In the genomic region with DNA sequence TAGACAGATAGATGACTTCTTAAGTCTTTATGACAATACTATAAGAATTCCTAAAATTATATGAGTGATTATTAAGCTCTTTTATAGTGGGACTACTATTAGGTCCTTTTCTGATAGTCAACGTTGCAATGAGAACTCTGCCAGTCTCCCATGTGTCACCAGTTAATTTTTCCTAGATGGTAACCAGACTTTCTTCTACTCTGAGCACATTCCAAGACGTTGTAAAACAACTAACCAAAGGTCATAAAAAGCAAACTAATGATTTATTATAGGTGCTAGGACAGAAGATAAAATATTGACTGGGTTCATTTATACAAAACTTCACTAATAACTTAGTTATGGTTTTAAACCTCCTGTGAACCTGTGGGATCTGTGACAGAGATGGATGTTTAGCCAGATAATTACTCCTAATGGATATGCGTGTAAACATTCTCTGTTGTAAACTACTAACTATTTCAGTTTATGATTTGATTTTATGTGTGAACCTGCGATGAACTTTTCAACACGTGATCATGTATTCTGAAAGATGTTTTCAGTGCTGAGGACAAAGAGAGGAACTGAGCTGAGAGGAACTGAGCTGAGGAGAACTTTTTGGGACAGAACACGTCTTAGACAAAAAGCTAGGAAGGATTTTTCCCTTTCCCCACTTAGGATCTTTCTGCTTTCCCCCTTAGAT, we compare ENCODE assay signal across 19 mouse cellular contexts.
"Had no signal": no experiment of that assay in that cellular context is flagged by ENCODE, and none has a peak within 500 bp of the region (broad histone marks: within the 10 kb centered on the region; RNA-seq: fewer than 3 reads in every experiment).

No protein-coding gene starts in this region.

- H3K36me3 ChIP-seq: lung, embryonic 15.5 days; midbrain, embryonic 13.5 days; midbrain, embryonic 15.5 days; neural tube, embryonic 12.5 days; stomach, embryonic 15.5 days had no signal

- H3K9ac ChIP-seq: liver, postnatal 0 days; lung, embryonic 15.5 days; midbrain, embryonic 13.5 days; midbrain, embryonic 15.5 days; neural tube, embryonic 12.5 days; stomach, embryonic 15.5 days had no signal

- H3K4me1 ChIP-seq: lung, embryonic 15.5 days; midbrain, embryonic 13.5 days; midbrain, embryonic 15.5 days; neural tube, embryonic 12.5 days; stomach, embryonic 15.5 days had no signal

- H3K27ac ChIP-seq: lung, embryonic 15.5 days; macrophage; midbrain, embryonic 13.5 days; midbrain, embryonic 15.5 days; neural tube, embryonic 12.5 days; stomach, embryonic 15.5 days; stomach, postnatal 0 days had no signal

- ATAC-seq: liver, postnatal 0 days; lung, postnatal 0 days; midbrain, embryonic 13.5 days; midbrain, embryonic 15.5 days had no signal

- H3K4me3 ChIP-seq: lung, embryonic 15.5 days; megakaryocyte, embryonic 14.5 days; midbrain, embryonic 13.5 days; midbrain, embryonic 15.5 days; neural tube, embryonic 12.5 days; stomach, embryonic 15.5 days had no signal

- H3K9me3 ChIP-seq: lung, embryonic 15.5 days; megakaryocyte, embryonic 14.5 days; midbrain, embryonic 13.5 days; midbrain, embryonic 15.5 days; neural tube, embryonic 12.5 days; stomach, embryonic 15.5 days had no signal

- H3K4me2 ChIP-seq: lung, embryonic 15.5 days; midbrain, embryonic 11.5 days; midbrain, embryonic 13.5 days; midbrain, embryonic 15.5 days; neural tube, embryonic 12.5 days; stomach, embryonic 15.5 days had no signal

- H3K27me3 ChIP-seq: lung, embryonic 15.5 days; megakaryocyte, embryonic 14.5 days; midbrain, embryonic 13.5 days; midbrain, embryonic 15.5 days; neural tube, embryonic 12.5 days; stomach, embryonic 15.5 days had no signal

- DNase-seq: liver, postnatal 0 days; lung, adult 2 months; lung, postnatal 14 days; lung, postnatal 36 days; right cerebral cortex, postnatal 25 days; right cerebral cortex, postnatal 4 days; thymus, adult 2 months; thymus, postnatal 25 days; thymus, postnatal 4 days had no signal
